Mouse (Mus musculus): ENCODE measurements around the gene Apoa4.

Gene Apoa4

GRCm38 (mm10) chr9:46272677-46273454 lies 32.4 kb downstream of the Apoa4 start, which contains the start of gene Zpr1:
Gene Zpr1, plus strand, starts transcription at chr9:46273064.
- DNase-seq (ENCODE audit: low read depth, low spot score): peak; percentile 98

- DNase-seq (ENCODE audit: low read depth, low spot score): no peak
Measured at GRCm38 (mm10) chr9:46274494-46274893, 34.0 kb downstream of the Apoa4 start.

GRCm38 (mm10) chr9:46282631-46283436 lies 42.3 kb downstream of the Apoa4 start, which contains the start of gene Bud13:
Gene Bud13, plus strand, starts transcription at chr9:46283008.
- peak; percentile 94 for DNase-seq (ENCODE audit: low read depth, low spot score)

Measured in brain, adult 2 months (tissue).